Mouse (Mus musculus): ENCODE results near the gene Atp6v1c2. TPM values are rescaled to one million over a fixed set of nuclear protein-coding genes. Genes with fewer than 3 reads are reported as not detected.

Atp6v1c2 gene
- total RNA-seq (2021), result 1 to 10 TPM; 1.4 to 2.1 TPM
- long read RNA-seq, experiment 1, partial matches to known transcripts, result 0 of 1 reads
- long read RNA-seq, experiment 1, other reads (novel, unspliced or antisense), result 1 of 1 reads
- long read RNA-seq, experiment 2, partial matches to known transcripts, result 1 of 4 reads
- long read RNA-seq, experiment 2, other reads (novel, unspliced or antisense), result 1 of 4 reads

DNA sequence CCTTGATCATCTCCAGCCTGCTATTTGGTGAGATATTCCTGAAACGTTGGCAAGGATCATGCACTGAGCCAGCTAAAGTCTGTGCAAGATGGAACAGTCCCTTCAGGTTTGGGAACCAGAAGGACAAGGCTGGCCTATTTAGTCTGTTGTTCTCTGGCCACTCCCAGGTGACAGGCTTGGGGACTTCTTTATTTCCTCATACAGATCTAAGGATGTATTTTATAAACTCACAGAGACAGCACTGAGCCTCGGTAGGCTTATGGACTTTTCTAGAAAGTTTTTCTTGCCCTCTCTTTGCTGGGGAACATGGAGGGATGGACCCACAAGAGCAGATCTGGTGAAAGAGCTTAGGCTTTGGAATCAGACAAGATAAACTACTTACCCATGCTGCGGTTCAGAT, at the start of gene Atp6v1c2:
TSS of gene Atp6v1c2 (minus strand) at position 101 of the 400 bp plus-strand sequence.
- DNase-seq (ENCODE audit: low spot score in 2 of 2), result no peak

DNA sequence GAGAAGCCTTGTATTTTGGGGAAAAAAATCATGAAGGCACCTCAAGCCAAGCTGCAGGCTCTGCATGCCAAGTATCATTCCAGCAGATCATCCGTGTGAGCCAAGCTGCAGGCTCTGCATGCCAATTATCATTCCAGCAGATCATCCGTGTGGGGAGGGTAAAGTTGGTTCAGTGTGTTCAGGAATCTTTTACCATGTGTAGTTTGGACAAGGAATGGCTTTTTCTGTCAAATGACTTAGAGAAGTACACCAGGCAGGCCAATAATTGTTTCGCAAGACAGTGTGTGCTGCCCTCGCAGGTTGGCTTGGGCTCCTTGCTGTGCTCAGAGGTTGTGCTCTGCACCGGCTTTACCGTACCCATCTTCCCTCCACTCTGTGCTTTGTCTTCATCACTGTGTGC, 47.4 kb upstream of the Atp6v1c2 start:
- DNase-seq (ENCODE audit: low spot score in 2 of 2), result no peak

DNA sequence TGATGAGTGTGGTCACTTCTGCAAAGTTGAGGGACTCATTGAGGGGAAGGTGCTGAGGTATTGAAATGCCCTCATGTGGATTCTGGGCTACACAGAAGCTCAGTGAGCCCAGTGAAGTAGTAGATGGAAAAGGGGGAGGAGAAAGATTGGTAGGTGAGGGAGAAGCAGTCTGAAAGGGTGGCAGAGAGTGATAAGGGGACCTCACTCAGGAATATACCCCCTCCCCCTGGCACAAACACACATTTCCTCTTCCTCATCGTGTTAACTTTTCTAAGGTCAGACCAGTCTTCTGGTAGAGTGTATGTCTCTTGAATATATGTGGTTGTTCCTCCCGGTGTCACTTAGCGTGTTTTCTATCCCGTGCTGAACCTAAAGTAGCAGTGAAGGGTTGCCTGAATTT, 46.1 kb upstream of the Atp6v1c2 start:
- DNase-seq (ENCODE audit: low spot score in 2 of 2), result no peak

DNA sequence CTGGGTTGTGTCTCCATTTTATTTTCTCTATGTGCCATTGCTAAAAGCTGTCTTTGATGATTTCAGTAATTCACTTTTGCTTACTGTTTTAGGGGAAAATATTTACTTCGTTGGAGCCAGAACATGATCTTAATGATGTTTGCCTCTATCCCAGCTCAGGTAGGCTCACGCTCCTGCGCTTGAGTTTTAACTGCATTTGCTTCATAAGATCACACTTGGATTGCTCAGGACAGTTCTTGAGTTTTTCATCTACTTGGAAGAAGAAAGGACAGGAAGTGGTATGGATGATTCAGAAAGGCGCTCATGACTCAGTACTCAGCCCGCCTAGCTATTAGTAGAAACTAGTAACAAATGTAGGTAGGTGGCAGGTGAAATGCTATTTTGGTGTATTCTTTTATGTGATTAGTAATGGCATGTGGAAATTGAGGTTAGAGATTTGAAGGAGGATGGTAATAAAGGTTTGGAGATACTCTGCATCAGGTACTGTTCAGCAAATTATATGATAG, 44.4 kb upstream of the Atp6v1c2 start:
- no peak for DNase-seq (ENCODE audit: low spot score in 2 of 2)

DNA sequence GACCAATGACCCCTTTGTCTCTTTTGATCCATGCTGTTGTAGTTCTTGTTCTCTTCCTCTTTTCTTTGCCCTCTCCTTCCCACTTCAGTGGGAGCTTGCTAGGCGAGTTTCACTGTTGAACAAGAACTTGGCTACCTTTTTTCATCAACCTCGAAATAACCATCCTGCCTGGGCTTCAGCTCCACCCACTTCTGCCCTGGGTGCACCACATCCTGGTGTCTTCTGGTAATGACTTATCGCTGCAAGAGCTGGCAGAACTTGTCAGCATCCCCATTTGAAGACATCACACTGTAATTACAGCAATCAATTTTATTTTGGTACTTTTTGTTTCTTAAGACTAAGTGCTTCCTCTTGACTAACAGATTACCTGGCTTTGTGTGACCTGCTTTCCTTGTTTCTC, 43.5 kb upstream of the Atp6v1c2 start:
- no peak for DNase-seq (ENCODE audit: low spot score in 2 of 2)

DNA sequence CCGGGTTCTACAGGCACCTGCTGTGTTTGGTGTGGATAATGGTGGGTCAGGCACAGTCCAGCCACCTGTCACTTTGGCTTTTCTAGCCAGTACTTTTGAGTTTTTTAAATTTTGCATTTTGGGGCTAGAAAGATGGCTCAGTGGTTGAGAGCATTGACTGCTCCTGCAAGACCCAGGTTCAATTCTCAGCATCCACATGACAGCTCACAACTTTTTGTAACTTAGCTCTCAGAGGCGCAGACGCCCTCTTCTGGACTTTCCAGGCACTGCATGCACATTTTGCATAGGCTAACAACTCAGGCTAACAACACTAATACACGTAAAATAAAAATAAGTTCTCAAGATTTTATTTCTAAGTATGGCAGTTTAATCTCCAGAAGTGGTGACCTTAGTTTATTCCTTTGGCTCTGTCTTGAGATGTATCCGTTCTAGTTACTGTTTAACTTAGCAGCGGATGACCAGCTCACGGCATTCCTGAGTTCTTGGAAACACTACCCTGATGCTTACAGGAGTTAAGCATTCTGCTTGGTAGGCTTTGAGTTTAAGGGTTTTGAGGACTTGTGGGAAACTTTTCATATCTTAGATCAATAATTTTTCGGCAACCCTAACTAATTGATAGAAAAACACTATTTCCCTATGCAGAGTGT, 42.6 kb upstream of the Atp6v1c2 start:
- no peak for DNase-seq (ENCODE audit: low spot score in 2 of 2)

DNA sequence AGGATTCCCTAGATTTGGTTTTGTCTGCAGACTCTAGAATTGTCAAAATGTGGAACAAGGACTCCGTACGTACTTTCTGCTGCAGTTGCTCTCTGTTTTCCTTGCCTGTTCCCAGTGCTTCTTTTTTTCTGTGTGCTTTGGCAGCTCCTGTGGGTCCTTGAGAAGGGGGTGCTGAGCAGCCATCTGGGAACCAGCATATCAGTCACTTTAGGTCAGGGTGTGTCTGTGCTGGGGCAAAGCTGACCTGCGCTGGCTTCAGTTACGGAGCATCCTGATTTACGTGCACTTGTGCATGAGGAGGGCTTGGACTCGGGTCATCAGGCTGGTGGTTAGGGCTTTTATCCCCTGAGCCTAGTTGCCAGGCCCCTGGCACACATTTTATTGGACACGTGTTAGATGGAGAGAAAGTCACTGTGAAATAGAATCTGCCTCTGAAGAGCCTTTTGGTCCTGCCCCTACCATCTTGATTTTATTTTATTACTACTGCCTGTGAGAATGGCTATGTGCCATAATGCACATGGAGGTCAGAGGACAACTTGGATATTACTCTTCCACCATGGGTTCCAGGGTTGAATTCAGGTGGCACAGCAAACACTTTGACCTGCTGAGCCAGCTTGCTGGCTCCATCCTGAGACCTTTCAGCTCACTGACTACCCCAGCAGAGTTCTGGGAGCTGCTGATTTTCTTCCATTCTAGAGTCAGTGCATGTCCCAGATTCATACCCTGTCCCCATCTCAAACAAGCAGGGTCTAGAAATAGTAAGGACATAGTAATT, 40.6 kb upstream of the Atp6v1c2 start:
- no peak for DNase-seq (ENCODE audit: low spot score in 2 of 2)

DNA sequence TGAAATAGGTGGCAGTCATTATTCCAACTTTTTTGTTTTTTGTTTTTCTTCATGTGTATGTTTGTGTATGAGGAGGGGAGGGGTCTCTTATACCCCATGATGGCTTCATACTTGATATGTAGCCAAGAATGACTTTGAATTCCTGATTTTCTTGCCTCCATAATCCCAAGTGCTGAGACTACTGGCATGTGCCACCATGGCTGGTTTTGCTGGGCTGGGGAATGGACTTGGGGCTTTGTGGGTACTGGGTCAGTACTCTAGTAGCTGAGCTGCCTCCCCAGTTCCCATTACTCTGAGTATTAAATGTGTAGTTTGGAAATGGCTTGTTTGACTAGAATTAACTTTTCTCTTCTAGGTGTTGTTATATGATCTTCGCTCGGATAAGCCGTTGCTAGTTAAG, 40.0 kb upstream of the Atp6v1c2 start:
- DNase-seq (ENCODE audit: low spot score in 2 of 2), result no peak

DNA sequence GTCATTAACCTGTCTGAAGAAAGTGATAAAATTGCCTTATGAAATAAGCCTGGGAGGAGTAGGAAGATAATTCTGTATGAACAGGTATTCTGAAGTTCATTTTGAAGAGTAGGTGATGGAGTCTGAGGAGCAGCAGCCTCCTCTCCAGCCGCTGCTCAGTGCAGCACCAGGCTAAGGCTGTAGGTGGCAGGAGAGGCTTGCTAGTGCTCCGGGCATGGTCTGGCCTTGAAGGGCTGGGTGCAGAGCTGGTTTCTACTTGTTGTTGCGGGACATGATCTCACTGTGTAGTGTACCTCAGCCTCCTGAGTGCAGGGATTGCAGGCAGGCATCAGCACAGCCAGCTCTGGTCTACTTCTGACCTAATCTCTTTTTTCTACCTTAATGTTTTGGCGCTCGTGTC, 37.8 kb upstream of the Atp6v1c2 start:
- peak; percentile 67 to 74 for DNase-seq (ENCODE audit: low spot score in 2 of 2)

DNA sequence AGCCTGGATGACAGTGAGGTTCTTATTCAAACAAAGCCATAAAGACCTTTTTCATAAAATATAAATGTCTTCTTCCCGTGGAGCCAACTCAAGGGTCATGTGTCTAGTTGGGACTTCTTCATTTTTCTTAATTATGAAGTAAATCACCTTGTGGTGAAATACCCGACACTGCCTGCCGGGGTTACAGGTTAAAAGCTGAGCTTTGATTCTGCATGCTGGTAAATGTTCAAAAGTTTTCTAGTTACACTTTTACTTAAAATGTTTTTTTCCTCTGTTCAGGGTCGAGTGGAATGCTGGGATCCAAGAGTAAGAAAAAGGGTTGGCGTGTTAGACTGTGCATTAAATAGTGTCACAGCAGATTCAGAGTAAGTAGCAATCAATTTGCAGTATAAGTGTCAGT, 33.2 kb upstream of the Atp6v1c2 start:
- DNase-seq (ENCODE audit: low spot score in 2 of 2), result no peak

DNA sequence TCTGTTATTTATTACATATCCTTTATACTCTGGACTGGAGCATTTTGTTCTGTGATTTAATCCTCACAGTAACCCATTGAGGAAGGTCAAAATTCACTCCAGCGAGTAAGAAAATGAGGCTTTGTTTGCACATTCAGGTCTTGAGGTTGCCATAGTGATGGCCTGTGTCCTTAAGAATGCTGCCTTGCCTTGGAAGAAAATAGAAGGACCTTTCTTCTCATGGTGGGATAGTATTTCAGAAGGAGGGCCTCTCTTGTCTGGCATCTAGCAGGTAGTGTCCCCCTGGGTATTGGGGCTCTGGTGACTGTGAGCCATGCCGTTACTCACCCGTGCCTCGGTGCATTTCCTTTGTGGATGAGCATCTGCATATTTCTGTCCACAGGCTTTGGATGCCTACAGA, 31.5 kb upstream of the Atp6v1c2 start:
- DNase-seq (ENCODE audit: low spot score in 2 of 2), result no peak

DNA sequence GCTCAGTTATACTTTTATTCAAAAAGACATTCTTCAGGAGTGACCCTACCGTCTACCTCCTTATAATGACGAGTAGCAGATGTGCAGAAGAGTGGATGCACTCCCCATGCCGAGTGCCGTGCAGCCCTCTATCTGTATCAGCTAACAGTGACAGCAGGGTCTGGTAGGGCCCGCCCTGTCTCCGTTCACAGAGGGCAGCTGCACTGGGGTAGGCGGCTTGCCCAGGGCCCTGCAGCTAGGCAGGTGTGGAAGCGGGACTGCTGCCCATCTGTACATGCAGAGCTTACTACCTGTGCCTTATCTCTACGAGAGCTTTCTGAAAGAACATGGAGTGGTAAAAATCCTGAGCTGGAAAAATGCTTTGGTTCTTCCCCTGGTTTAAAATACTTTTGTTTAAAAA, 30.9 kb upstream of the Atp6v1c2 start:
- DNase-seq (ENCODE audit: low spot score in 2 of 2), result no peak

DNA sequence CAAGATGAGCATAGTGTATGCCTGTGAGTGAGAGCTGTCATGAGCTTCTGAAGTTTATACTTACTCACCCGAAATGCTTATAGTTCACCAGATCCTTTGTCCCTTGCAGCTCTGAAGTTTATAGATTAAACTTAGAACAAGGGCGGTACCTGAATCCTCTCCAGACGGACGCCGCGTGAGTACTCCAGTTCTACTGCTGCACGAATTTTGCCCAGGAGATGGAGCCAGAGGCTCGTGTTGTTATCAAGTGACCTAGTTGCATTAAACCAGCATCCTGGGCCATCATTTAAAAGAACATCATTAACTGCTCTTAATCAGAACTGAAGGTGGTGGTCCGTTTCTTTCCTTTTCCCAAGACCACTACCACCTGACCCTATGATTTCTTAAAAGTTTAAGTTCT, 29.8 kb upstream of the Atp6v1c2 start:
- DNase-seq (ENCODE audit: low spot score in 2 of 2), result no peak

DNA sequence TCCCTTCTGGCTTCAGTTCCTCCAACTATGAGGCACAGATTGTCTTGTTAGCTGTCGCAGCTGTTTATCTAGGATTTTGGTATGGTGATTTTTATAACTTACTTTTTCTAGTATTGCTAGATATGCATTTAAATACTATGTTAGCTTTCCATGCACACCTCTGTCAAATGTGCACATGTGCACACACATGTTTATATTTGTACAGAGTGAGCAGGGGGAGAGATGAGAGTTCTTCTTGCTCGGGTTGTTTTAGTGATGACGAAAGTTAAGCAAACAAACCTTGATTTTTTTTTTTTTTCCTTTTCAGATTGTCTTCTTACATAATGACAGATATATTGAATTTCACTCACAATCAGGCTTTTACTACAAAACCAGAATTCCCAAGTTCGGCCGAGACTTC, 28.6 kb upstream of the Atp6v1c2 start:
- DNase-seq (ENCODE audit: low spot score in 2 of 2), result no peak

DNA sequence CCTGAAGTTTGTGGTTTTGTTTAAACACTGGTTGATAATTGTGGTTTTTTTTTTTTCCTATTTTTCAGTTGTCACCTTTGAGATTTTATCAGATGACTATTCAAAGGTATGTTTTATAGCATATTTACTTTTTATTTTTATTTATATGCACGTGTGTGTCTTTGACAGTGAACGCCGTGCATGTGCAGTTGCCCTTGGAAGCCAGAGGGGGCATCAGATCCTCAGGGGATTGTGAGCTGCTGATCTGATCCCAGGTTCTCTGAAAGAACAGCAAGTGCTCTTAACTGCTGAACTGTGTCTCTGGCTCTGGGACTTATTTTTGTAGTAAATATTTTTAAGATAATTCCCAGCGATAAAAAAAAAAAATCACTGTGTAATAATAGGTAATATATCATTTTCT, 27.7 kb upstream of the Atp6v1c2 start:
- no peak for DNase-seq (ENCODE audit: low spot score in 2 of 2)

DNA sequence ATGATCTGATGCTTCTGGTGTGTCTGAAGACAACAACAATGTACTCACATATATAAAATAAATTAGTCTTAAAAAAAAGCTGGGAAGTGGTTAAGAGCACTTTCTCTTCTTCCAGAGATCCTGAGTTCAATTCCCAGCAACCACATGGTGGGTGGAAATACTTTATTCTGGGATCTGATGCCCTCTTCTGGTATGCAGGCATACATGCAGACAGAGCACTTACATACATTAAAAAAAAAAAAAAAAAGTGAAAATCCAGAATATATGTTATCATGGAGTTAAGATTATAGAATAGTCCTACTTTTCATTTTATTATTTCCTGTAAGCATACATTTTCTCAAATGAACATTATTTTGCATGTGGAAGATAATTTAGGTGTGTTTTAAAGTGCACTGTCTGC, 20.9 kb upstream of the Atp6v1c2 start:
- no peak for DNase-seq (ENCODE audit: low spot score in 2 of 2)

DNA sequence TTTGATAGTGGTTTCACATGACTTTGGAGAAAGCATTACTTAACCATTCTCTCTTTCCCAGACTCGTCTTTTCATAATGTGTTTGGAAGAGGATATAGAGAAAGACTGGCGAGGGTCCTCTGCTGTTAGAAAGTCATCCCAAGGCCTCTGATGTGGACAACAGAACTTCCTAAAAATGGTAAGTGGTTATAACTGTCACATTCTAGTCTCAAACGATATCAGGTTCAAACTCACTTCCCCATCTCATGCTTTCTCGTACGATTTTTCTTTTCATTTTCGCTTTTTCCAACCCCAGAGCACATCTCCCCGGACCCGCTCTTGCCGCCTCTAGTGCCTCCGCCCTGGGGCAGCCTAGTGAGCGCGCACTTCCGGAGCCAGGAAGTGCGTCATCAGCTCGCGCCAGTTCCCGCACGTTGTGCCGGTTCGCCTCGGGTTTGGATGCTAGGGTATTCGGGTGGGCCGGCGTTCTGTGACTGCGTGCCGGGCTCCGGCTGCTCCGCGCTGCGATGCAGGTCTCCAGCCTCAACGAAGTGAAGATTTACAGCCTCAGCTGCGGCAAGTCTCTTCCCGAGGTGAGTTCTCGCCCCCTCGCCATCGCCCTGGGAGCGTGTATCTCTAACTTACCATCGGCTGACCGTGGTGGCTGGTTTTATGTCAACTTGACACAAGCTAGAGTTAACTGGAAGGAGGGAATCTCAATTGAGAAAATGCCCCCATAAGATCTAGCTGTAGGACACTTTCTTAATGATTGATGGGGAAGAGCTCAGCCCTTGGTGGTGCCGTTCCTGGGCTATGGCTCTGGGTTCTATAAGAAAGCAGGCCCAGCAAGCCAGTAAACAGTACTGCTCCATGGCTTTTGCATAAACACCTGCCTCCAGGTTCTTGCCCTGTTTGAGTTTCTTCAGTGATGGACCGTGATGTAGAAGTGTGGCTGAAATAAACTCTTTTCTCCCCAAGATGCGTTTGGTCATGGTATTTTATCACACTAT, 19.2 kb upstream of the Atp6v1c2 start, which contains the start of gene Nol10:
TSS of gene Nol10 (plus strand) at position 411 of the 989 bp plus-strand sequence.
- DNase-seq (ENCODE audit: low spot score in 2 of 2), result peak; percentile 90 to 92

DNA sequence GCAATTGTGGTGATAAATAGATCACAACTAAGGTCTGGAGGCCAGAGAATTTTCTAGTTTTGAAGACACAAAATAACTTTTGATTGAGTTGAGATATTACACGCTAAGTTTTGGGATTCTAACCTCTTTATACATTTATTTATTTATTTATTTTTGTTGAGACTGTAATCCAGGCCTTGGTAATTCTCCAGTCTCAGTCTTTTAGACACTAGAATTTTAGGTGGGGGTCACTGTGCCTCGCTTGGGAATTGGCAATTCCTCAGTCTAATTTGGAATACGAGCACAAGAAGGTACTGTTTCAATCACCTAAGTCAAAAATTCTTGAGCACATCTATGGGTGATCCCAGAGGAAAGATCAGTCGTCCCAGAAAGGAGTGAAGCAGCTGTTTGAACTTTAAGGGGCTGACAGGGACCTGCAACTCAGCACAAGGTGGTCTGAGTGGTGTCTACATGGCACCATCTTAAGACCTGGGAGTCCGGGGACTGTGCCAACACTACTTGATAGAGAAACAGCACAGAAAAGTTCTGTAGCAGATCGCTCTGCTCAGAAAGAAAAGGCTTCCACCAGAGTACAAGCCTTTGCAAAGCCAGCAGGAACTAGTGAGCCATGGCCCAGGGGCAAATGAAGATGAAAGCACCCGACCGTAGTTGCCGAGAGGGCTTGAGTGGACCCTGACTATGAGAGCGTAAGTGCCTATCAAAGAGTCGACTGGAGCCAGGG, 18.3 kb upstream of the Atp6v1c2 start:
- no peak for DNase-seq (ENCODE audit: low spot score in 2 of 2)

DNA sequence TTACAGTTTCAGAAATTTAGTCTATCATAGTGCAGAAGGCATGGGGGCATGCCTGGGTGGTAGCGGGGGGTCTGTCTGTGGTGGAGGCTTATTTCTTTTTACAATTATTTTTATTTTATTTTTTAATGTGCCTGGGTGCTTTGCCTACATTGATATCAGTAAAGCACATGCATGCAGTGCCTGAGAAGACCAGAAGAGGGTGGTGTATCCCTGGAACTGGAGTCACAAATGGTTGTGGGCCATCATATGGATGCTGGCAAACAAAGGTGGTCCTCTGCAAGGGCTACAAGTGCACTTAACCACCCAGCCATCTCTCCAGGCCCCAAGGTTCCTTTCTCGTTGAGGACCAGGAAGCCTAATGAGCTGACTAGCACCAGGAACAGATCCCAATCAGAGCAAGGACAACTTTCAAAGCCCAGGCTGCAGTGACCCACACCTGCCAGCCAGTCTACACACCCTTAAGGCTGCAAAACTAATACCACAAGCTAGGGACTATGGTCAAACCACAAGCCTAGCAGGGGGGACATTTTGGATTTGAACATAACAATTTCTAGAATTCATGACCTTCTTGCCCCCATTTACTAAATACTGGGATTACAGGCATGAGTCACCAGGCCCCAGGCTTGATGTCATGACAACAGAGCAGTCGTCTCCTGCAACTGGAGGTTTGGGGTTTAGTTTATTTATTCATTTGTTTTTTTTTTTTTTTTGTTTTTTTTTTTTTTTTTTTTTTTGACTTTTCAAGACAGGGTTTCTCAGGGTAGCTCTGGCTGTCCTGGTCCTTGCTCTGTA, 10.2 kb upstream of the Atp6v1c2 start:
- no peak for DNase-seq (ENCODE audit: low spot score in 2 of 2)
